Mouse (Mus musculus): ENCODE results near the gene Faim.

Gene Faim

DNA sequence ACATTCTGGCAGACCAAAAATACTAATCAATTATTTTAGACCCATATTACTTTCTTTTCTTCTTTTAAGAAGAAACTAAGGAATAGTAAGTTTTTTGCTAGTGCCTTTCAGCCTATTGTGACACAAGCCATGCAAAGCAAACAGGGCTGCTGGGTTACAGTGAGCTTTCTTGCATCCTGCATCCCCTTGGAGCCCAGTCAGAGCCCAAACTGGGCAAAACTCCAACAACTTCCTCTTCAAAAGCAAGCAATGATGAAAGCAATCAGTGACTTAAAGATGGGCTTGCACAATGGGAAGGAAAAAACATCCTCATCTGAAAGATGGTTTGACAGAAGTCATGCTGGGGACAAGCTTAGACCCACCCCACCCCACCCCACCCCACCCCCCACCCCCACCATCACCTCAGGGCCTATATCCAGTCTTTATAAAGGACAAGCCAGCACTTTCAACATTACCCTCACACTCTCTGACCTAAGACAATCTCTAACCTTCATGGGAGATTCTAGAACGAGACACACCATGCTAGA is 62.6 kb downstream of the Faim start:
- no peak for DNase-seq (ENCODE audit: low spot score)

DNA sequence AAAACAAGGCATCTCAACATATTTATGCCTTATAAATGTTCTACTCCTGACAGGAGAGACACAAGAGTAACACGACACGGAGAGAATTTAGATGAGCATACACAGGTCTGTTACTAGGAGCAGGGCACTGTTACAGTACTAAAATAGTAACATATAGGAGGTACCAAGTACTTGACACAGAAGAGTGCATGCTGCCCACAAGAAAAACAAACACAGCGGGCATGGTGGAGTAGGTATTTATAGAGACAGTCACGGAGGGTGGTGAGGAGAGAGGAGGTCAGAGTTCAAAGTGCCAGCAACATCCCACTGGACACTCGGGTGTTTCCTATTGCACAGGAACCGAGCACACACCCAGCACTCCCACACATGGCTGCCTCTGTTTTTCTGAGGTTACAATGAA is 63.6 kb downstream of the Faim start:
- no peak for DNase-seq (ENCODE audit: low spot score)

All from testis, postnatal 10 days (tissue).